Mouse (Mus musculus) activated CD4-positive, CD25-positive, alpha-beta regulatory T cell, adult 9 weeks (primary cell): ENCODE results near the gene Spout1. TPM values are rescaled to one million over a fixed set of nuclear protein-coding genes. Genes with fewer than 3 reads are reported as not detected.

Experiments used
- polyA plus RNA-seq: library from polyadenylated mRNA; unstranded; fragments of 100-300 nt; shearing (Covaris generic); gene quantifications from one replicate; pipeline ENCODE4 v1.2.1, GENCODE M21; 2017

The Spout1 gene
- polyA plus RNA-seq = 42.8 TPM

GRCm38 (mm10) chr2:30177700-30178675 lies at the start of gene Spout1:
Spout1 (minus strand) TSS chr2:30178459.

GRCm38 (mm10) chr2:30205629-30206357 lies 27.5 kb upstream of the Spout1 start, which contains the start of gene Kyat1:
Kyat1 (minus strand) TSS chr2:30205847.

GRCm38 (mm10) chr2:30171371-30171996 lies 6.8 kb downstream of the Spout1 start, which contains the start of gene Endog:
Endog (plus strand) TSS chr2:30171493.

GRCm38 (mm10) chr2:30133613-30134377 lies 44.5 kb downstream of the Spout1 start, which contains the start of gene Tbc1d13:
Tbc1d13 (plus strand) TSS chr2:30133746.

GRCm38 (mm10) chr2:30124472-30125274 lies 53.6 kb downstream of the Spout1 start, which contains the start of gene Zer1:
Zer1 (minus strand) TSS chr2:30124585.

Other genes with a start within 250 kb of the Spout1 start
- 73.0 TPM for gene Gle1, start 243.0 kb downstream of the Spout1 start, polyA plus RNA-seq
- 147 TPM for gene Sptan1, start 212.9 kb downstream of the Spout1 start, polyA plus RNA-seq
- 1.3 TPM for gene Wdr34, start 129.6 kb downstream of the Spout1 start, polyA plus RNA-seq
- gene Set, start 121.1 kb downstream of the Spout1 start, polyA plus RNA-seq = 144 TPM
- gene Pkn3, start 100.8 kb downstream of the Spout1 start, polyA plus RNA-seq = 1.2 TPM
- gene Zdhhc12, start 84.8 kb downstream of the Spout1 start, polyA plus RNA-seq = 30.3 TPM
- gene Zer1, start 53.9 kb downstream of the Spout1 start, polyA plus RNA-seq = 34.3 TPM
- 7.7 TPM for gene Tbc1d13, start 44.7 kb downstream of the Spout1 start, polyA plus RNA-seq
- gene Endog, start 7.0 kb downstream of the Spout1 start, polyA plus RNA-seq = 2.3 TPM
- 12.3 TPM for gene Kyat1, start 27.4 kb upstream of the Spout1 start, polyA plus RNA-seq
- gene Lrrc8a, start 59.3 kb upstream of the Spout1 start, polyA plus RNA-seq = 7.8 TPM
- 3.9 TPM for gene Gm28035, start 62.1 kb upstream of the Spout1 start, polyA plus RNA-seq
- 7.2 TPM for gene Phyhd1, start 87.7 kb upstream of the Spout1 start, polyA plus RNA-seq
- gene Gm28038, start 102.6 kb upstream of the Spout1 start, polyA plus RNA-seq = not detected
- 17.4 TPM for gene Dolk, start 107.9 kb upstream of the Spout1 start, polyA plus RNA-seq
- 27.8 TPM for gene Nup188, start 107.9 kb upstream of the Spout1 start, polyA plus RNA-seq
- 148 TPM for gene Sh3glb2, start 180.9 kb upstream of the Spout1 start, polyA plus RNA-seq
- 15.6 TPM for gene Miga2, start 185.8 kb upstream of the Spout1 start, polyA plus RNA-seq
- gene Dolpp1, start 213.8 kb upstream of the Spout1 start, polyA plus RNA-seq = 38.7 TPM
- 6.7 TPM for gene Crat, start 237.4 kb upstream of the Spout1 start, polyA plus RNA-seq
- gene Ptpa, start 237.6 kb upstream of the Spout1 start, polyA plus RNA-seq = 126 TPM